Mouse (Mus musculus) hindbrain, embryonic 13.5 days (tissue): ENCODE measurements around the gene Calml3. TPM values are rescaled to one million over a fixed set of nuclear protein-coding genes. Genes with fewer than 3 reads are reported as not detected.

Experiments used
- ATAC-seq: fragments of 200-750 bp; cut with Nextera tagmentation; 2 replicates; pipeline ENCODE4 v1.8.0; 2017; ENCODE audit warnings: moderate TSS enrichment; ENCODE audit not compliant: low FRiP score
- H3K27ac ChIP-seq: fragments of 300-500 bp; sonication (generic); 2 replicates; pipeline ENCODE4 v1.5.1; 2015; ENCODE audit warnings: inconsistent platforms, mild to moderate bottlenecking, moderate library complexity
- H3K27me3 ChIP-seq: fragments of 300-500 bp; sonication (generic); 2 replicates; pipeline ENCODE4 v1.6.1; 2015; ENCODE audit warnings: mild to moderate bottlenecking, inconsistent platforms
- H3K36me3 ChIP-seq: fragments of 300-500 bp; sonication (generic); 2 replicates; pipeline ENCODE4 v1.6.1; 2015; ENCODE audit warnings: mild to moderate bottlenecking, inconsistent platforms
- H3K4me1 ChIP-seq: fragments of 300-500 bp; sonication (generic); replicated peaks from 2 replicates; pipeline ENCODE4 v1.6.1; 2015; ENCODE audit warnings: inconsistent platforms
- H3K4me2 ChIP-seq: fragments of 300-500 bp; sonication (generic); 2 replicates; pipeline ENCODE4 v1.6.1; 2015; ENCODE audit warnings: inconsistent platforms, mild to moderate bottlenecking, moderate library complexity
- H3K4me3 ChIP-seq: fragments of 300-500 bp; sonication (generic); 2 replicates; pipeline ENCODE4 v1.5.1; 2015; ENCODE audit warnings: mild to moderate bottlenecking, inconsistent platforms
- H3K9ac ChIP-seq: fragments of 300-500 bp; sonication (generic); 2 replicates; pipeline ENCODE4 v1.6.1; 2015; ENCODE audit warnings: mild to moderate bottlenecking, inconsistent platforms
- H3K9me3 ChIP-seq: fragments of 300-500 bp; sonication (generic); 2 replicates; pipeline ENCODE4 v1.6.1; 2016; ENCODE audit warnings: inconsistent platforms
- WGBS: fragments of 180-500 bp; shearing (Covaris S2); methylation state at CpG from one replicate; pipeline ENCODE4 v1.1.7; 2015; 5-methylcytosine and 5-hydroxymethylcytosine counted together
- polyA plus RNA-seq: library from polyadenylated mRNA; unstranded; fragments of >200 nt; fragmentation: Nextera tagmentation; extraction: Ambion mirVana; gene quantifications from 2 replicates; pipeline ENCODE4 v1.2.1, GENCODE M21; 2015

The Calml3 gene
- polyA plus RNA-seq, 1 experiment from 2014 or later, result not detected

GRCm38 (mm10) chr13:3777216-3777912, 26.8 kb downstream of the Calml3 start:
- no peak overlapping the region for H3K9ac ChIP-seq
- no peak overlapping the region for H3K27ac ChIP-seq
- WGBS, result 87% methylated on average over 5 of the region's 5 CpGs
- no peak for ATAC-seq
- 0 out of 2 replicates have a peak, but pooled peaks cover under 1% of the 10 kb centered on the region for H3K4me1 ChIP-seq
- H3K4me3 ChIP-seq, result no peak overlapping the region
- no peaks in the 10 kb centered on the region for H3K36me3 ChIP-seq
- H3K27me3 ChIP-seq, result no peaks in the 10 kb centered on the region
- no peak overlapping the region for H3K4me2 ChIP-seq
- H3K9me3 ChIP-seq, result no peaks in the 10 kb centered on the region

DNA sequence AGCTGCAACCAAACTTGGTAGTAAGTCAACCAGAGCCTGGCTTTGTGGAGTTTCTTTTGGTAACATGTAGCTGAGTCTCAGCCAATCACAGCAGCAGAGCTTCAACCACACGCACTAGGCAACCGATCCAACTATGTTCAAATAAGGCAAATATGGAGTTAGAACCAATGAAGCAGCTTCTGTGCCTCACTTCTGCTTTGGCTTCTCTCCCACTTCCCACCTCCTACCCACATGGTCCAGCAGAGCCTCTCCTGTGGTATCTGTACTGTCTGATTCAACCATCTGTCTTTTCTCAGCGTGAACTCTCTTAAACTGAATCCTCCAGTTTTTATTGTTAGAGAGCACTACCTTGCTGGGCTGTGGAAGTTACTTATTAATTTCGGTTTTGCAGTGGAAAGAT, 27.7 kb downstream of the Calml3 start:
- Histone ChIP-seq H3K4me3 (no peak overlapping the region), H3K9ac (no peak overlapping the region), H3K36me3 (no peaks in the 10 kb centered on the region), H3K27ac (no peak overlapping the region), H3K27me3 (no peaks in the 10 kb centered on the region), H3K4me1 (no peaks in the 10 kb centered on the region), H3K4me2 (no peak overlapping the region), H3K9me3 (no peaks in the 10 kb centered on the region)
- no peak for ATAC-seq
- 88% methylated on average over 4 of the region's 4 CpGs for WGBS

- Histone ChIP-seq H3K4me1 (0 out of 2 replicates have a peak, but pooled peaks cover 8% of the 10 kb centered on the region), H3K4me3 (no peak overlapping the region), H3K4me2 (no peak overlapping the region), H3K36me3 (no peaks in the 10 kb centered on the region), H3K27ac (no peak overlapping the region), H3K9ac (no peak overlapping the region), H3K27me3 (no peaks in the 10 kb centered on the region), H3K9me3 (no peaks in the 10 kb centered on the region)
- no peak for ATAC-seq
- 91% methylated on average over 4 of the region's 4 CpGs for WGBS
Observed at GRCm38 (mm10) chr13:3774991-3775390, 29.1 kb downstream of the Calml3 start.

- Histone ChIP-seq H3K27me3 (no peaks in the 10 kb centered on the region), H3K27ac (no peak overlapping the region), H3K36me3 (no peaks in the 10 kb centered on the region), H3K4me2 (no peak overlapping the region), H3K4me3 (no peak overlapping the region), H3K9me3 (no peaks in the 10 kb centered on the region), H3K9ac (no peak overlapping the region), H3K4me1 (0 out of 2 replicates have a peak, but pooled peaks cover 10% of the 10 kb centered on the region)
- no peak for ATAC-seq
- WGBS, result 85% methylated on average over 3 of the region's 3 CpGs
Observed at GRCm38 (mm10) chr13:3774280-3774679, 29.8 kb downstream of the Calml3 start.

GRCm38 (mm10) chr13:3773149-3773688, 30.9 kb downstream of the Calml3 start:
- H3K27ac ChIP-seq, result no peak overlapping the region
- H3K4me3 ChIP-seq, result no peak overlapping the region
- H3K4me2 ChIP-seq, result no peak overlapping the region
- no peaks in the 10 kb centered on the region for H3K36me3 ChIP-seq
- ATAC-seq, result no peak
- no peaks in the 10 kb centered on the region for H3K27me3 ChIP-seq
- WGBS, result 98% methylated on average over 2 of the region's 2 CpGs
- H3K9ac ChIP-seq, result no peak overlapping the region
- H3K9me3 ChIP-seq, result no peaks in the 10 kb centered on the region
- H3K4me1 ChIP-seq, result 0 out of 2 replicates have a peak, but pooled peaks cover 10% of the 10 kb centered on the region

DNA sequence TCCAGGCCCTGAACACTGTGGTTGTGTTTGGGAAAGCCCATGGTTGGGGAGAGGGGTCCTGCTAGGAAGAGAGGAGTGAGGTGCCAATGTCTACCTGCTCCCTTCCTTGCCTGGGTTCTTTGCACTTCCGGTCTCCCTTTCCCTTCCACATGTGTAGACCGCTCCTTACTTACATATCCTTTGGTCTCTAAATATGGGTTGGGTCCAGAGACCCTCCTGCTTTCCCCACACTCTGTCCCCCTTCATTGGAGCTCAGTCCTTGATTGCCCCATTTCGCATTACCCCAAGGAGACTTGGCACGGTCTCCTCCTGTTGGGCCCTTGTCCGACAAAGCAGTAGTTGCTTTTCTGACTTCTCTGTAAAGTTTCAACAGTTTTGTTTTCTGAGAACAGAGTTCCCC, 32.9 kb downstream of the Calml3 start:
- Histone ChIP-seq H3K9ac (no peak overlapping the region), H3K9me3 (no peaks in the 10 kb centered on the region), H3K27ac (no peak overlapping the region), H3K4me1 (0 out of 2 replicates have a peak, but pooled peaks cover 10% of the 10 kb centered on the region), H3K4me3 (no peak overlapping the region), H3K4me2 (no peak overlapping the region), H3K36me3 (no peaks in the 10 kb centered on the region), H3K27me3 (no peaks in the 10 kb centered on the region)
- 90% methylated on average over 5 of the region's 5 CpGs for WGBS
- no peak for ATAC-seq

DNA sequence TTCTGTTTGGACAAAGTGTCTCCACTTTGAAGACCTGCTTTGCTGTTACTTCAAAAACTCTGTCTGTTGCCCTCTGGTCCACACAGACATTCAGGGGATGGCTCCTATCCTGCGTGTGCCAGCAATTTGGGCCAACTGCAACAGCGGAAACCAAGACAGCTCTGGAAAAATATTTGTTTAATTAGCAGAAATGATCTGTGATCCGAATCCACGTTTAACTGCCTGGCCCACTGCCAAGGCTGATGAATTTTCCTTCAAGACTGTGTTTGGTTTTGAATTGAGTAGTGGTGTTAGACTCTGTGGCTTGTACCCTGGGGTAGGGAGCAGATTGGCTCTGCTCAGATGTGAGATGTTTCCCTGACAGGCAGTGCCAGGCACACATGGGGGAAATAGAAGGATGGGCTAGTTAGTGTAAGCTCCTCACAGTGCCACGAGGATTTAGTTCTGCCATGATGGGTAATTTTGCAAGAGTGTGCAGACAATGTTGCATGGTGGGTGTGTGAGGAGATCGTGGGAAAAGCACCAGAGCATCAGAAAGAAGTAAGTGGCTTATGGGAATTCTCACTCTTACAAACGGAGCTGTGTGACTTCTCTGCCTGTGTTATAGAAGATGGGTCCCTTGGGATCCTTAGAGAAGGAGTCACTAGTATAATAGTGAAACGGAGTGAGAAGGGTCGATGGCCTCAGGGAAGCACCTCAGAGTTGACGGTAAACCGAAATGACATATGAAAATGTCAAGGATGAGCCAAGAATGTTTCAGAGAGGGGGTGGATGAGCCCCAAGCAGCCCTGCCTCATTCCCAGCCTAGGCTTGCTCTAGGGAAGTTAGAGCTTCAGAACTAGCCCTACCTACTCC, 33.7 kb downstream of the Calml3 start:
- Histone ChIP-seq H3K36me3 (no peaks in the 10 kb centered on the region), H3K4me2 (no peak overlapping the region), H3K9me3 (no peaks in the 10 kb centered on the region), H3K4me1 (0 out of 2 replicates have a peak, but pooled peaks cover 10% of the 10 kb centered on the region), H3K27ac (peak overlapping the region; percentile 6; the same call in 1 of the 2 replicates), H3K27me3 (no peaks in the 10 kb centered on the region), H3K9ac (no peak overlapping the region), H3K4me3 (no peak overlapping the region)
- WGBS, result 70% methylated on average over 11 of the region's 11 CpGs
- peak; percentile 89 for ATAC-seq

DNA sequence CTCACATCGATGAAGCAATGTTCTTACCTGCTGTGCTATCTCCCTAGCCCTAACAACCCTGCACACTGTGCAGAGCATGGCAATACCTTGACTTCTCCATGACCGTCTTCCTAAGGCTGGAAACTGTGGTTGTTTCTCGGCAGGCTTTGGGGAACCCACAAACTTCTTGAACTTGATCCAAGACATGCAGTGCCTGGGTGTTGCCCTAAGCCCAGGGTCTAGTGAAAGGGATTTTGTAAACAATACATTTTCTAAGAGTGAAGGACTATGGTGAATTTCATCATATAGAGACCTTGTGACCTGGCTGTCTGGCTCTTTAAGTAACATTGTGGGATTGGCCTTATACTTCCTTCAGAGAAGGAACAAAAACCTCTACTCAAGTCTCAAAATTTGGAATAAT, 34.6 kb downstream of the Calml3 start:
- no peak overlapping the region for H3K9ac ChIP-seq
- no peak overlapping the region for H3K4me3 ChIP-seq
- H3K4me1 ChIP-seq, result 0 out of 2 replicates have a peak, but pooled peaks cover 10% of the 10 kb centered on the region
- ATAC-seq, result no peak
- peak overlapping the region; percentile 6; the same call in 1 of the 2 replicates for H3K27ac ChIP-seq
- H3K36me3 ChIP-seq, result no peaks in the 10 kb centered on the region
- H3K27me3 ChIP-seq, result no peaks in the 10 kb centered on the region
- no peaks in the 10 kb centered on the region for H3K9me3 ChIP-seq
- 91% methylated on average over 3 of the region's 3 CpGs for WGBS
- no peak overlapping the region for H3K4me2 ChIP-seq

GRCm38 (mm10) chr13:3768621-3769020, 35.5 kb downstream of the Calml3 start:
- Histone ChIP-seq H3K4me3 (no peak overlapping the region), H3K36me3 (no peaks in the 10 kb centered on the region), H3K4me2 (no peak overlapping the region), H3K9me3 (no peaks in the 10 kb centered on the region), H3K9ac (no peak overlapping the region), H3K4me1 (0 out of 2 replicates have a peak, but pooled peaks cover 10% of the 10 kb centered on the region), H3K27ac (no peak overlapping the region), H3K27me3 (no peaks in the 10 kb centered on the region)
- ATAC-seq, result no peak
- 79% methylated on average over 3 of the region's 3 CpGs for WGBS

DNA sequence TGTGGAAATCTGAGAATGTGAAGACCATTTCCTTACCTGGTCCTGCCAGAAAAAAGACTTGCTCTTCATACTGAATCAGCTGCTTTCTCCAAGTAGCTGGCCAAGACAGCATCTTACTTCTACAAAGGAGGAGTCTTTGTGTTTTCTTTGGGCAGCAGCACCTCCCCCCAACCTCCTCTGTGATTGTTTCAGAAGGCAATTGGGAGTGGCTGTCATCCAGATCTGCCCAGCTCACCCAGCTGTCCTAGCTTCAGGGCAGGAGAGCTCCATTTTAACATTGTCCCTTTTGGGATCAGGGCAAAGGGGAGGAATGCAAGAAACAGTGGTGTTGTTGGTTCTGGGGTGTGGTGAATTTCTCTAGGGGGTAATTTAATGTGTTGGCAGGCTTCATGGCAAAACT, 37.0 kb downstream of the Calml3 start:
- Histone ChIP-seq H3K4me2 (no peak overlapping the region), H3K4me3 (no peak overlapping the region), H3K27me3 (no peaks in the 10 kb centered on the region), H3K36me3 (no peaks in the 10 kb centered on the region), H3K4me1 (0 out of 2 replicates have a peak, but pooled peaks cover 10% of the 10 kb centered on the region), H3K27ac (no peak overlapping the region), H3K9me3 (no peaks in the 10 kb centered on the region), H3K9ac (no peak overlapping the region)
- ATAC-seq, result no peak

- Histone ChIP-seq H3K36me3 (no peaks in the 10 kb centered on the region), H3K4me2 (no peak overlapping the region), H3K27ac (no peak overlapping the region), H3K4me1 (0 out of 2 replicates have a peak, but pooled peaks cover 10% of the 10 kb centered on the region), H3K9me3 (no peaks in the 10 kb centered on the region), H3K9ac (no peak overlapping the region), H3K27me3 (no peaks in the 10 kb centered on the region), H3K4me3 (no peak overlapping the region)
- 96% methylated on average over 4 of the region's 4 CpGs for WGBS
- ATAC-seq, result no peak
Observed at GRCm38 (mm10) chr13:3765781-3766180, 38.3 kb downstream of the Calml3 start.

DNA sequence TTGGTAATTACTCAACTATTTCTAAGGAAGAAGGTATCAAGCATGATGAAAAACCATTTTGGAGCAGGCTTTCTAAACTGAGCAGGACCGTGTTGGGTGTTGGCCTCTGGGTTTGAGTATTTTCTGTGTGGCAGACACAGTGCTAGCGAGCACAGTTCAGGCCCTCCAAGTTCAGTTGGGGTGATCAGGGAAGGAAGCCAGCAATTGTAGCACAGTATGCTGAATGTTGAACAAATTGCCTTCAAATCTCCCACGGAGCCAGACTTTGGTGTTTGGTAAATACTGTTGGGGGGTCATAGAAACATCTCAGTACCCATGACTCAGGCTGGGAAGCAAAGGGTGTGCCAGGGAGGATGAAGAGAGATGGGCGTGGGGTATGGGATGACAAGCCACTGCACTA, 43.0 kb downstream of the Calml3 start:
- WGBS, result 85% methylated on average over 4 of the region's 4 CpGs
- Histone ChIP-seq H3K4me2 (no peak overlapping the region), H3K4me3 (no peak overlapping the region), H3K9me3 (no peaks in the 10 kb centered on the region), H3K27ac (no peak overlapping the region), H3K4me1 (no peaks in the 10 kb centered on the region), H3K9ac (no peak overlapping the region), H3K27me3 (no peaks in the 10 kb centered on the region), H3K36me3 (no peaks in the 10 kb centered on the region)
- no peak for ATAC-seq
